Mouse (Mus musculus) bone marrow, adult 2 months (tissue): ENCODE data around the gene Cbx1. TPM values are rescaled to one million over a fixed set of nuclear protein-coding genes. Genes with fewer than 3 reads are reported as not detected.
"Not testable (repeated sequence)": the region's sequence is repeated elsewhere in the genome, so short reads cannot be mapped to it uniquely, and the experiment has no call there.

Experiments used
- H3K27ac ChIP-seq: fragments of 200-500 bp; 2 replicates; pipeline ENCODE4 v1.5.1; 2012; ENCODE audit warnings: low read depth, mild to moderate bottlenecking, control low read depth, inconsistent platforms, low read length; ENCODE audit not compliant: control insufficient read depth, poor library complexity, insufficient read depth
- H3K4me1 ChIP-seq: fragments of 200-500 bp; 2 replicates; pipeline ENCODE4 v1.6.1; 2011; ENCODE audit warnings: low read length; ENCODE audit not compliant: control insufficient read depth, insufficient read depth
- H3K4me3 ChIP-seq: fragments of 200-500 bp; replicated peaks from 2 replicates; pipeline ENCODE3; 2011; ENCODE audit warnings: mild to moderate bottlenecking, low read depth, low read length, control low read depth; ENCODE audit not compliant: control insufficient read depth
- CTCF ChIP-seq: fragments of 200-500 bp; IDR thresholded peaks from 2 replicates; pipeline ENCODE4 v1.5.1; 2011; ENCODE audit warnings: low read length, control low read depth; ENCODE audit not compliant: control insufficient read depth, insufficient read depth
- POLR2A ChIP-seq: fragments of 200-500 bp; IDR thresholded peaks from 2 replicates; pipeline ENCODE4 v1.6.1; 2011; ENCODE audit warnings: low read depth, mild to moderate bottlenecking, control low read depth, low read length, borderline replicate concordance; ENCODE audit not compliant: control insufficient read depth
- WGBS: fragments of 180-500 bp; shearing (Covaris S2); methylation state at CpG from one replicate; pipeline ENCODE4 v1.1.7; 2018; 5-methylcytosine and 5-hydroxymethylcytosine counted together
- polyA plus RNA-seq: library from polyadenylated mRNA; stranded (reverse); fragments of >200 nt; gene quantifications from 2 replicates; pipeline ENCODE4 v1.2.4, GENCODE M21; 2011; ENCODE audit warnings: low replicate concordance; ENCODE audit not compliant: missing spikeins, insufficient read depth, insufficient read length

Gene Cbx1
- polyA plus RNA-seq, 1 experiment, result 60.2 TPM

DNA sequence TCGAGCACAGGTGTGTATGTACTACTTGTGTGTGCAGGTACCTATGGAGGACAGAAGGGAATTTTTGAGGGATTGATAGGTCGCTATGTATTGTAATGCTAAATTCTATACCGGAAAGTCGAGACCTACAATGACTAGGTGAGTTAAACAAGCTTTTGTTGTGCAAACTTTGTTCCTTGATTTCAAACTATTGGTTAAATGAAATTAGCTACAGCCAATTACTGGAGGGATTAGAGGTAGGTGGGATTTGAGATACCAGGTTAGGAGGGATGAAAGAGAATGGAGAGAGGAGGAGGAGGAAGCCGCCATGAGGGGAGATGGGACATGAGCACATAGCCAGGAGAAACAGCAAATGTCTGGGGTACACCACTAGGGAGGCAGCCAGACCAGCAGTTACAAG, 8.6 kb upstream of the Cbx1 start:
- Histone ChIP-seq H3K4me1 (no peaks in the 10 kb centered on the region), H3K27ac (no peak overlapping the region), H3K4me3 (no peak overlapping the region)
- WGBS, result 90% methylated on average over 5 of the region's 5 CpGs
- TF ChIP-seq CTCF (no peak), POLR2A (no peak)

DNA sequence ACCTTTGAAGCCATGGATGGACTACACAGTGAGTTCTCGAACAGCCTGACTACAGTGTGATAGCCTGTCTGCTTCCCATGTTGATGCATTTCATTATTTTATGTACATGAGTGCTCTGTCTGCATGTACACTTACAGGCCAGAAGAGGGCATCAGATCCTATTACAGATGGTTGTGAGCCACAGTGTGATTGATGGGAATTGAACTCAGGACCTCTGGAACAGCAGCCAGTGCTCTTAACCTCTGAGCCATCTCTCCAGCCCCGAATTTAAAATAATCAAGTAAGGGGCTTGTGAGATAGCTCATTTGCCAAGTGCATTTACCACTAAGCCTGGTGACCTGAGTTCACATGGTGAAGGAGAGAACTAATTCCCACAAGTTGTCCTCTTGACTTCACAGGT, 7.5 kb upstream of the Cbx1 start:
- H3K4me3 ChIP-seq, result no peak overlapping the region
- no peak overlapping the region for H3K27ac ChIP-seq
- 65% methylated on average over 2 of the region's 2 CpGs for WGBS
- H3K4me1 ChIP-seq, result no peaks in the 10 kb centered on the region
- TF ChIP-seq CTCF (no peak), POLR2A (no peak)

DNA sequence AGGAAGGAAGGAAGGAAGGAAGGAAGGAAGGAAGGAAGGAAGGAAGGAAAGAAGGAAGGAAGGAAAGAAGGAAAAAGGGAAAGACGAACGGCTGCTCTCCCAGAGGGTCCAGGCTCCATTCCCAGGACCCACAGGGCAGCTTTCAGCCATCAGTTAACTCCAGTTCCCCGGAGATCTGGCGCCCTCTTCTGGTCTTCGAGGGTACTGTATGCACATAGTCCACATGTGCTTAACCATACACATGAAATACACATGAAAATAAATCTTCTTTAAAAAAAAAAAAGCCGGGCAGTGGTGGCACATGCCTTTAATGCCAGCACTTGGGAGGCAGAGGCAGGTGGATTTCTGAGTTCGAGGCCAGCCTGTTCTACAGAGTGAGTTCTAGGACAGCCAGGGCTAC, 4.1 kb upstream of the Cbx1 start:
- TF ChIP-seq CTCF, result peak; percentile 71
- not testable (repeated sequence) for H3K4me3 ChIP-seq, H3K4me1 ChIP-seq, H3K27ac ChIP-seq
- 16% methylated on average over 7 of the region's 7 CpGs for WGBS

DNA sequence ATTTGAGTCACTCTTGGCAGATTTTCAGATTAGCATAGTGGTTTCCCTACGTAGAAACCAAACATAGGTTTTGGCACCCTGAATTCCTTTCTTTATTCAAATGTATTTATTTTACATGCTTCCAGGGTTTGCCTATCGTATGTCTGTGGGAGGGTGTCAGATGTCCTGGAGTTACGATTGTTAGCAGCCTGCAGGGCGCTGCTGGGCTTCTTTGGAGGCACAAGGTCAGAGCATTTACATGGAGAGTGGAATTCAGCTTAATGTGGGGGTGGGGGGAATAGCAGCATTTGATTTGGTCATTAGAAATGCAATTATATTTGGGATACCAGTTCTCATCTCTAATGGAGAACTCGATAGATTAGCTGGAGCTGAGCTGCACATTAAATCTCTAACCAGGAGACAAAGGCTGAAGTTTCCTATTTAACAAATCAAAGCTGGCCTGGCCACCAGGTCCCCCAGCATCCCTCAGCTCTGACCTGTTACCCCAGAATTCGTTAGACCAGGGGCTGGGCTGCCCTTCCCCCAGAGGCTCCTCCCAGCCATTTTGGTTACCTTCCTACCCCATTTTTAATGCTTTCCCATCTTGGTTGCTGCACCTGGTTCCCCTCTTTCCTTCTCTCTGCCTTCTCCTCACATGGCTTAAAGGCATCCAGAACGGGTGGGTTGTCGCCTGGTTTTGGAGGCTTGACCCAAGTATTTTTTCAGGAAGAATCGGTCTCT, 2.0 kb upstream of the Cbx1 start:
- Histone ChIP-seq H3K4me3 (no peak overlapping the region), H3K27ac (no peak overlapping the region), H3K4me1 (no peaks in the 10 kb centered on the region)
- no peak for TF ChIP-seq POLR2A
- TF ChIP-seq CTCF, result no peak
- WGBS, result 80% methylated on average over 9 of the region's 9 CpGs

DNA sequence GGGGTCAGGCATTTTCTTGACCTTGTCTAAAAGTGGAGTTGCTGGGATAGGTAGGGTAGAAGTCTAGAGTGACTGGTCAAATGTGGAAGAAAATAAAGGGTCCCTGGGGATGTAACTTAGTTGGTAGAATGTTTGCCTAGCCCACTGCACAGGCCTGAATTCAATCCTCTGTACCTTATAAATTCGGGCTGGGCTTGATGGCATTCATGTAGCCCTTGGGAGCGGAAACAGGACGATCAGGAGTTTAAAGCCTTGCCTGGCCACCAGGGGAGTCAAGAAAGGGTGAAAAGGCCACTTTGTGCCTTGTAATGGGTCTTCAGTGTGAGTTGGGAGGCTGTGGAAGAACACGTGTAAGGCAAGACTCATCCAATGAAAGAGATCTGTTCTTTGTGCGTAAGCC, 1.1 kb downstream of the Cbx1 start:
- TF ChIP-seq POLR2A (no peak), CTCF (no peak)
- Histone ChIP-seq H3K4me3 (peak overlapping the region; percentile 94), H3K4me1 (no peaks in the 10 kb centered on the region), H3K27ac (no peak overlapping the region)
- WGBS, result 13% methylated on average over 5 of the region's 5 CpGs

DNA sequence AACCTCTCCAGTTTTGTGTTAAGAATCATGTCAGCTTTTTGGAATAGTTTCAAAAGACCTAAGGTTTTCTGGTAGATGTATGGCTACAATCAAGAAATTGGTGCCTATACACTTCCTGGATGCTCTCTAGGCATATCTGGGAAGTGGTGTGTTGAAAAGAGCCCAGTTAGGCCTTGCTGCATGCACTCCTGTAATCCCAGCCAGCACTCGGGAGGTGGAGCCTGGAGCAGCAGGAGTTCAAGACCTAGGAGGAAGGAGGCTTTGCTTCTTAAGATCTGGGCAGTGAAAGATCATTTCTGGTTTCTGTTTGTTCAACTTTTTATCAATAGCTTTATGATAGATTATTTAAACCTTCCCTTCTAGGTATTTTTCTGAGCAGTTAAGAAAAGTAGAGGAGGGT, 1.8 kb downstream of the Cbx1 start:
- Histone ChIP-seq H3K4me3 (no peak overlapping the region), H3K4me1 (no peaks in the 10 kb centered on the region; the same call in 1 of the 2 replicates), H3K27ac (no peak overlapping the region)
- no peak for TF ChIP-seq CTCF
- TF ChIP-seq POLR2A, result no peak
- 18% methylated on average over 1 of the region's 1 CpGs for WGBS

DNA sequence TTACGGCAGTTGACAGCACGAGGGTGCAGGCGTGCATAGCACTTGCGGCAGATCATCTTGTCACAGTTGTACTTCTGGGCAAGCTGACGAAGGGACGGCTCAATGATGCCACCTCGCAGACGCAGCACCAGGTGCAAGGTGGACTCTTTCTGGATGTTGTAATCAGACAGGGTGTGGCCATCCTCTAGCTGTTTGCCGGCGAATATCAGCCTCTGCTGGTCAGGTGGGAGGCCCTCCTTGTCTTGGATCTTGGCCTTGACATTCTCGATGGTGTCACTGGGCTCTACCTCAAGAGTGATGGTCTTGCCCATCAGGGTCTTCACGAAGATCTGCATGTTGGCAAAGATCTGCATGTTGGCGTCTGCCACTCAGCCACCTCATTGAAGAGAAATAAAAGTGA, 6.6 kb downstream of the Cbx1 start:
- 56% methylated on average over 13 of the region's 13 CpGs for WGBS
- no peaks in the 10 kb centered on the region; the same call in 1 of the 2 replicates for H3K4me1 ChIP-seq

DNA sequence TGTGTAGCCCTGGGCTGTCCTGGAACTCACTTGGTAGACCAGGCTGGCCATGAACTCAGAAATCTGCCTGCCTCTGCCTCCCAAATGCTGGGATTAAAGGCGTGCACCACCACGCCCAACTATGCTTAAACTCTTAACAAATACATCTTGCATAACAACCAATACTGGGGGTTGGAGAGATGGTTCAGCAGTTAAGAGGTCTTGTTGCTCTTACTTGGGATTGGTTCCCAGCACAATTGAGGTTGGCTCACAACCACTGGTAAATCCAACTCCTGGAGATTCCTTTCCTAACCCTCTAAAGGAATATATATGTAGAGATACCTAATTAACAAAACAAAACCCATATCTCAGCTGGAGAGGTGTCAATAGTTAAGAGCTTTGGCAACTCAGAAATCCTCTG, 7.2 kb downstream of the Cbx1 start:
- H3K4me1 ChIP-seq, result no peaks in the 10 kb centered on the region; the same call in 1 of the 2 replicates
- no peak overlapping the region for H3K27ac ChIP-seq
- 60% methylated on average over 2 of the region's 2 CpGs for WGBS
- no peak overlapping the region for H3K4me3 ChIP-seq
- TF ChIP-seq CTCF (no peak), POLR2A (no peak)

More for the DNA sequence above, 6.6 kb downstream of the Cbx1 start:
- Histone ChIP-seq H3K4me3 (no peak overlapping the region), H3K27ac (no peak overlapping the region)
- TF ChIP-seq POLR2A (no peak), CTCF (no peak)

DNA sequence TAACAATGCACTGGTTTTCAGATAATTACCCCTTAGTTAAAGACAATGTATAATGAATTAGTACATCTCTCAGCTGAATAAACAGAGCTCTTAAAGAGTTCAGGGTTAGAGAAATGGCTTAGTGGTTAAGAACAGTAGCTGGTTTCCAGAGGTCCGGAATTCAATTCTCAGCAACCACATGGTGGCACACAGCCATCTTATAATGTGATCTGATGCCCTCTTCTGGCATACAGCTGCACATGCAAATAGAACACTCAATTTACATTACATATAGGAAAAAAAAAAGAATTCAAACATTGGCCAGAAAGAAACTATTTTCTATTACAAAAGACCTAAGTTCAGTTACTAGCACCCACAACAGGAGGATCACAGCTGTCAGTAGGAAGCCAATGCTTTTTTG, 7.7 kb downstream of the Cbx1 start:
- H3K4me1 ChIP-seq, result no peaks in the 10 kb centered on the region; the same call in 1 of the 2 replicates
- H3K27ac ChIP-seq, result no peak overlapping the region
- WGBS, result 22% methylated on average over 1 of the region's 1 CpGs
- TF ChIP-seq POLR2A (no peak), CTCF (no peak)
- H3K4me3 ChIP-seq, result no peak overlapping the region
